Mouse (Mus musculus) lung, adult 2 months (tissue): Measurements from ENCODE around the gene Fut2.

ENCODE experiments used
- CTCF ChIP-seq: fragments of 200-500 bp; IDR thresholded peaks from 2 replicates; pipeline ENCODE4 v1.5.1; 2011; ENCODE audit warnings: mild to moderate bottlenecking, low read length, control low read depth; ENCODE audit not compliant: insufficient read depth
- POLR2A ChIP-seq: fragments of 200-500 bp; IDR thresholded peaks from 2 replicates; pipeline ENCODE4 v1.6.1; 2011; ENCODE audit warnings: low read depth, mild to moderate bottlenecking, control low read depth, low read length, borderline replicate concordance; ENCODE audit errors: extremely low read depth

DNA sequence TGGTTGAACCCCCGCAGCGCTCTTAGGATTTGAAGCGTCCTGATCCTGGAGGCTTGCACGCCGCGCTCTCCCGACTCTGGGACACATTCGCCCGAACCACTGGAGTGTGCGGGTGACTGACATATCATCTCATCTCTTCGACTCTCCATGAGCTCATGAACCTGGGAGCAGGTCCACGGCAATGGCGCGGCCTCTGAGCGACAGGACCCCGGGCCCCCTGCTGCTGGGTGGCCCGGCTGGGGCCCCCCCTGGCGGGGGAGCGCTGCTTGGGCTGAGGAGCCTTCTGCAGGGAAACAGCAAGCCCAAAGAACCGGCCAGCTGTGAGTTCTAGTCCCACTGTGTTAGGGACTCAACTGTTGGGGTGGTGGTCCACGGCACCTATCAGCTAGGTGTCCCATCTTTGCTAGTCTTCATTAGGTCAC, 39.3 kb upstream of the Fut2 start:
- TF ChIP-seq POLR2A: no peak
- no peak for TF ChIP-seq CTCF
